Mouse (Mus musculus) neural tube, embryonic 12.5 days (tissue): ENCODE data around the gene Stk35. TPM values are rescaled to one million over a fixed set of nuclear protein-coding genes. Genes with fewer than 3 reads are reported as not detected.

Source experiments
- ATAC-seq: fragments of 200-750 bp; cut with Nextera tagmentation; 2 replicates; pipeline ENCODE4 v1.8.0; 2017; ENCODE audit warnings: low read depth, mild to moderate bottlenecking, moderate TSS enrichment, moderate library complexity; ENCODE audit not compliant: low FRiP score
- H3K27ac ChIP-seq: fragments of 300-500 bp; sonication (generic); 2 replicates; pipeline ENCODE4 v1.5.1; 2016
- H3K27me3 ChIP-seq: fragments of 300-500 bp; sonication (generic); replicated peaks from 2 replicates; pipeline ENCODE4 v1.6.1; 2016; ENCODE audit warnings: mild to moderate bottlenecking
- H3K36me3 ChIP-seq: fragments of 300-500 bp; sonication (generic); 2 replicates; pipeline ENCODE4 v1.6.1; 2016; ENCODE audit warnings: mild to moderate bottlenecking
- H3K4me1 ChIP-seq: fragments of 300-500 bp; sonication (generic); 2 replicates; pipeline ENCODE4 v1.6.1; 2016
- H3K4me2 ChIP-seq: fragments of 300-500 bp; sonication (generic); replicated peaks from 2 replicates; pipeline ENCODE4 v1.6.1; 2016; ENCODE audit warnings: mild to moderate bottlenecking
- H3K4me3 ChIP-seq: fragments of 300-500 bp; sonication (generic); 2 replicates; pipeline ENCODE4 v1.5.1; 2016
- H3K9ac ChIP-seq: fragments of 300-500 bp; sonication (generic); 2 replicates; pipeline ENCODE4 v1.6.1; 2016; ENCODE audit warnings: mild to moderate bottlenecking
- H3K9me3 ChIP-seq: fragments of 300-500 bp; sonication (generic); 2 replicates; pipeline ENCODE4 v1.6.1; 2016; ENCODE audit warnings: mild to moderate bottlenecking
- WGBS: fragments of 180-500 bp; shearing (Covaris S2); methylation state at CpG from one replicate; pipeline ENCODE4 v1.1.7; 2016; 5-methylcytosine and 5-hydroxymethylcytosine counted together
- polyA plus RNA-seq: library from polyadenylated mRNA; unstranded; fragments of >200 nt; fragmentation: Nextera tagmentation; extraction: Ambion mirVana; gene quantifications from 2 replicates; pipeline ENCODE4 v1.2.1, GENCODE M21; 2016

The Stk35 gene
- polyA plus RNA-seq, 1 experiment from 2014 or later: 15.2 TPM

DNA sequence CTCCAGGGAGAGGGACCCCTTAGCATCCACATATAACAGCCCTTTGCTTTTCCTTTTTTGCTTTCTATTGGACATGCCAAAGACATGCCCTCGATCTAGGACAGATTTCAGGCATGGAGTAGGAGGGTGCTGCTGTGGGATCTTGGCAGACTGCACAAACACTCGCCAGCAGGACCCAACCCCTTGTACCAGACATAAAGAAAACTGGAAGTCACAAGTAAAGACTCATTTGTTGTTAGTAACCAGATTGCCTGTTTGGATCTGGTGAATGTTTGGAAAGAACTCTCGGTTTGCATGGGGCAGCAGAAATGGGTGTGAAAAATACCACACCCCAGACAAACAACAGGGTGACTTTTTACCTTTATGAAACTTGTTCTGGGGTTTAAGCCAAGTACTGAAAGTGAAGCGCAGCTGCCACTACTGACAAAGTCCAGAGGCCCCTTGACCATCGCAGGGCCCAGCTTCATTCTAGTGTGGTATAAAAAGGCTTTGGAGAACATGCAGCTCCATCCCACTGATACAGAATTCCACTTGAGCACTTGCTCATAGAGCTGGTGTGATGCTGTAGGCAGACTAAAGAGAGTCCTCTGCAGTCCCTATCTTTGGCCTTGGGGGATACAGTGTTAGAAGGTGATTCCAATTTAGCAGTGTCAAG lies 17.4 kb downstream of the Stk35 start:
- H3K36me3 ChIP-seq: peaks cover 23% of the 10 kb centered on the region; the same call in 1 of the 2 replicates

DNA sequence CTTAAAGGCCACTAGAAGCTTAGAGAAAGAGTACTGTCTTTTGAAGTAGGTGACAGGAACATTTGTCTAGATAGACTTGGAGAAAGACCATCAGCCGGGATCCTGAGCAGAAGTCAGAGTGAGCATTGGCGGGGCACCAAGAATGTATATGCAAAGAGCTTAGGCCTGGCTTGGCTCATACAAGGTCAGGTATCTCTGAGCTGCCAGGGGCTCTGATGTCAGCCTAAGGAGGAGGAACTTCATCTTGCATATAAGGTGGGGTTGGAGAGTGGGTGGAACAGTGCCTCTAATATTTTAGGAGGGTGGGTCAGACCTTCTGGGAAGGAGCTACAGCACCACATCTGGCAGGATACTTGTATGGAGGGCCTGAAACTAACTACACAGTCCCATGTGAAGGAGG lies 18.6 kb downstream of the Stk35 start:
- Histone ChIP-seq H3K27ac (no peak overlapping the region), H3K4me1 (0 out of 2 replicates have a peak, but pooled peaks cover 3% of the 10 kb centered on the region), H3K27me3 (no peaks in the 10 kb centered on the region), H3K9ac (no peak overlapping the region), H3K36me3 (peaks cover 23% of the 10 kb centered on the region; the same call in 1 of the 2 replicates), H3K9me3 (no peaks in the 10 kb centered on the region), H3K4me2 (no peak overlapping the region), H3K4me3 (no peak overlapping the region)
- ATAC-seq: no peak
- 98% methylated on average over 2 of the region's 2 CpGs for WGBS

More for the DNA sequence above, 17.4 kb downstream of the Stk35 start:
- ATAC-seq: no peak
- 94% methylated on average over 5 of the region's 5 CpGs for WGBS
- no peak overlapping the region for H3K4me2 ChIP-seq
- 0 out of 2 replicates have a peak, but pooled peaks cover 3% of the 10 kb centered on the region for H3K4me1 ChIP-seq
- no peak overlapping the region for H3K9ac ChIP-seq
- H3K9me3 ChIP-seq: no peaks in the 10 kb centered on the region
- H3K27me3 ChIP-seq: no peaks in the 10 kb centered on the region
- H3K4me3 ChIP-seq: no peak overlapping the region
- H3K27ac ChIP-seq: no peak overlapping the region

DNA sequence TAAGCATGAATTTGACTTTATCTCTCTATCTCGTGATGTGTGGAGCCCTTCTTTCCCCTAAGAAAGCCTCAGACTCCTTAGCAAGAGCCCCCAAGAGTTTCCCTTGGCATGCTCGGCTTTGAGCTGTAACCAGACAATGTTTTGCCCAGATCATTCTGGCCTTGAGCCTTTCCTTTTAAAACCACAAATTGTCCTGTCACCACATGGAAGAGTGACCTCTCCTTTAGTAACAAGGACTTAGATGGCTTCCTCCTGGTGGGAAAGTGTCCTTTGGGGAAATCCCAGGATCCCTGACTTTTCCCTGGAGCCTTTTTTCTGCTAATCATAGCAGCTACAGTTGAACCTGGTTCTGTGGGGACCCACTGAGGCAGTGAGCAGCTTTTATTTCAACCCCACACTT lies 19.2 kb downstream of the Stk35 start:
- Histone ChIP-seq H3K9ac (no peak overlapping the region), H3K27me3 (no peaks in the 10 kb centered on the region), H3K9me3 (no peaks in the 10 kb centered on the region), H3K36me3 (peaks cover 23% of the 10 kb centered on the region; the same call in 1 of the 2 replicates), H3K27ac (no peak overlapping the region), H3K4me1 (0 out of 2 replicates have a peak, but pooled peaks cover 3% of the 10 kb centered on the region), H3K4me2 (no peak overlapping the region), H3K4me3 (no peak overlapping the region)
- ATAC-seq: no peak
- WGBS: 86% methylated on average over 2 of the region's 2 CpGs

DNA sequence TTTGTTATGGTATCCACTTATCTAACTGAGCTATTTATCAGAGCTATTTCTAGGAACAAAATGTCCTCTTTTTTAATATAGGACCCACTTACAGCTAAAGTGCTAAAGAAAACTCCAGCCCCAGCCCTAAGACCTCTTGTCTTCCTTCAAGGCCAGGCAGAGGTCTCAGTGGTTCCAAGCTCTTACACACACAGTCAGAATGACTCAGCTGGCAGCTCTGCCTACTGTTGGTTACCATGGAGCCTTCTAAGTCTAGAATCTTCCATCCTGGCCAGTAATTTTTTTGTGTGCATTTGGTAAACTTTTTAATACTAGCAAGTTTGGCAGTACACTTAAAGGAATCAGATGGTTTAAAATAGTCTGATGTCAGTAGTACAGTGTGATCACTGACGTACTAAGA lies 19.6 kb downstream of the Stk35 start:
- no peak overlapping the region for H3K4me3 ChIP-seq
- no peaks in the 10 kb centered on the region for H3K27me3 ChIP-seq
- H3K4me1 ChIP-seq: 0 out of 2 replicates have a peak, but pooled peaks cover 3% of the 10 kb centered on the region
- no peak overlapping the region for H3K9ac ChIP-seq
- H3K36me3 ChIP-seq: peaks cover 22% of the 10 kb centered on the region; the same call in 1 of the 2 replicates
- WGBS: 95% methylated on average over 1 of the region's 1 CpGs
- no peaks in the 10 kb centered on the region for H3K9me3 ChIP-seq
- no peak overlapping the region for H3K27ac ChIP-seq
- H3K4me2 ChIP-seq: no peak overlapping the region
- no peak for ATAC-seq

DNA sequence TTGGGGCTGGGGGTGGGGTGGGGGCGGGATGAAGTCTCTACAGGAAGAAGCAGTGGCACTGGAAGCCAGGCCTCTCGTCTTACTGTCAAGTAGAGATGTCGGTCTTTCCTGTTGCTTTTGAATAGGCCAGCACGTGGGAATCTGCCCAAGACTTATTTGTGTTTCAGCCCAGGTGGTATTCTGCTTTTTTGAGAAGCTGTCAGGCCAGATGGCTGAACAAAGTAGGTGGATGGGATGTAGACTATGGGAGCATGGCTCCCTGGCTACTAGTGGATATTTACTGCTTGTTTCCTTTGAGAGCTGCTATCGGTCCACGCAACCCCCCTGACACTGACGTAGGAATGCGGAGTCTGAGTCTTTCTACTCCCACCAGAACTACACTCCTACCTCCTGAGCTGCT lies 20.7 kb downstream of the Stk35 start:
- no peak for ATAC-seq
- H3K4me1 ChIP-seq: 0 out of 2 replicates have a peak, but pooled peaks cover 3% of the 10 kb centered on the region
- WGBS: 84% methylated on average over 8 of the region's 8 CpGs
- no peak overlapping the region for H3K9ac ChIP-seq
- no peaks in the 10 kb centered on the region for H3K9me3 ChIP-seq
- H3K36me3 ChIP-seq: peaks cover 16% of the 10 kb centered on the region; the same call in 1 of the 2 replicates
- H3K27ac ChIP-seq: no peak overlapping the region
- H3K4me2 ChIP-seq: no peak overlapping the region
- no peaks in the 10 kb centered on the region for H3K27me3 ChIP-seq
- H3K4me3 ChIP-seq: no peak overlapping the region

DNA sequence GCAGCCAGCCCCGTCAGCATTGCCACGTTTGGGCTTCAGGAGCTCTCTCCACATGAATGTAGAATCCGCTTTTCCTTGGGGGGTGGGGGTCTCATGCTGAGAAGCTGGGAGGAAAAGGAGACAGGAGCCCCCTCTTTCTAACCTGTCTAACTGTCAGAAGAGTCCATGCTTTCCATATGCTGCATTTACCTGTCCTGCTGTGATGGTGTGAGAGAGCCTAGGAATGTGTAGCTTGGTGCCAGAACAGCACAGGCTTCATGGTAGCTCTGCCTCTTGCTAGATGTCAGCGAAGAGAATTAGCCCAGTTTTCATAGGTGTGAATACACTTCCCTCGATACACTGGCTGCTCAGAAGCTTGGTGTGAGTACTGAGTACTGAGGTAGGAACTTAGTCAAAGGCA lies 21.3 kb downstream of the Stk35 start:
- Histone ChIP-seq H3K27ac (no peak overlapping the region), H3K4me3 (no peak overlapping the region), H3K9me3 (no peaks in the 10 kb centered on the region), H3K4me2 (no peak overlapping the region), H3K9ac (no peak overlapping the region), H3K27me3 (no peaks in the 10 kb centered on the region), H3K36me3 (peaks cover 12% of the 10 kb centered on the region; the same call in 1 of the 2 replicates), H3K4me1 (0 out of 2 replicates have a peak, but pooled peaks cover 3% of the 10 kb centered on the region)
- 90% methylated on average over 5 of the region's 5 CpGs for WGBS
- no peak for ATAC-seq

DNA sequence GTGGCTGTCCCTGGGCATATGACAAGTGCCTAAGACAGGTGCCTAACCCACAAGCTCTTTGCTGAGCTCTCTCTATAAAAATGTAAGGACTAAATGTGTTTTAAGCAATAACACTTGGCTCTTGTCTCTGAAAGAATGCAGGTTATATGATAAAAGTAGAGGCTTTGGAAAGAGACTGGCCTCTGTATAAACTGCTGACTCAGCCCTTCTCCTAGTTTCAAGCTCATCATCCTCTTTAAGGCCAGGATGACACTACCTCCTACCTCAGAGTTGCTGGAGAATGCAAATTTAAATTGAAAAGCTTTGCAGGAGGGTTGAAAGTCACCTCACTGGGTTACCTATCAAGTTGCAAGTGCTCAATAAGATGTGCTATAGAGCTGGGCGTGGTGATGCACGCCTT lies 23.0 kb downstream of the Stk35 start:
- Histone ChIP-seq H3K9ac (no peak overlapping the region), H3K9me3 (no peaks in the 10 kb centered on the region), H3K4me3 (no peak overlapping the region), H3K4me2 (no peak overlapping the region), H3K27ac (no peak overlapping the region), H3K36me3 (peaks cover 14% of the 10 kb centered on the region; the same call in 1 of the 2 replicates), H3K4me1 (0 out of 2 replicates have a peak, but pooled peaks cover 3% of the 10 kb centered on the region), H3K27me3 (no peaks in the 10 kb centered on the region)
- WGBS: 97% methylated on average over 2 of the region's 2 CpGs
- no peak for ATAC-seq

DNA sequence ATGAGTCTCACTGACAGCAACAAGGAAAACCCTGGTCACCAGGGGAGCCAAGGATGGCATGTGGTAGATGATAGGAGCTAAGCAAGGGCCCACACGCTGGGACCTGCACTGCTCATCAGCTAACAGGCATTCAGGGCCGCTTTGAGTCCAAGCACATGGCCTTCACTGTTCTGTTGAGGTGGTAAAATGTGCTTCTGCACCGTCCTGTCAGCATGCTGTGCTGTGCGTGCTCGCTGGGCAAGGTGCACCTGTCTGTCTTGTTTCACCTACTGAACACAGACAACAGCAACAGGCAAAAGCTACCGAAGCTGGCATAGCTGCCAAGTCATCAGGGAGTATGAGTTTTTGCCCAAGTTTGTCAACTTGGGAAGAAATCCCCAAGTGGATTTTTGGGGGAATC lies 23.9 kb downstream of the Stk35 start:
- Histone ChIP-seq H3K9ac (no peak overlapping the region), H3K9me3 (no peaks in the 10 kb centered on the region), H3K27ac (no peak overlapping the region), H3K4me3 (no peak overlapping the region), H3K4me2 (no peak overlapping the region), H3K36me3 (peaks cover 19% of the 10 kb centered on the region), H3K27me3 (no peaks in the 10 kb centered on the region), H3K4me1 (0 out of 2 replicates have a peak, but pooled peaks cover 3% of the 10 kb centered on the region)
- 91% methylated on average over 6 of the region's 6 CpGs for WGBS
- ATAC-seq: no peak

DNA sequence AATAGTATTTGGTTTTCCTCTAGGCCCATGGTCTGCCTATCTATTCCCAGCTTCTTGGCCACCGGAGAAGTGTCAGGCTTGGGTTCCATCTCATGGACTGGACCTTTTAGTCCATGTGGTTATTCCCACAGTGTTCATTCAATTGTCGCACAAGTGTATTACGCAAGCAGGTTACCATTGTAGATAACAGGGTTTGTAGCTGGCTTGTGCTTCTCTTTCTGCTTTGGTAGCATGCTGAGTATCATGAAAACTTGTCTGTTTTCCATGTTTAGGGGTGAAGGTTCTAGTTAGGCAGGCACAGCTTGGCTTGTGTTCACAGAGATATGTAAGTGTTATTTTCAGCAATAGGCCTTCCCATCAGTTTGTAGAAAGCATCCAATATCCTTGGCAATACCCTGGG lies 25.8 kb downstream of the Stk35 start:
- 97% methylated on average over 3 of the region's 3 CpGs for WGBS
- Histone ChIP-seq H3K27me3 (no peaks in the 10 kb centered on the region), H3K9me3 (no peaks in the 10 kb centered on the region), H3K9ac (no peak overlapping the region), H3K36me3 (peaks cover 38% of the 10 kb centered on the region), H3K27ac (no peak overlapping the region), H3K4me2 (no peak overlapping the region), H3K4me1 (no peaks in the 10 kb centered on the region), H3K4me3 (no peak overlapping the region)
- no peak for ATAC-seq

DNA sequence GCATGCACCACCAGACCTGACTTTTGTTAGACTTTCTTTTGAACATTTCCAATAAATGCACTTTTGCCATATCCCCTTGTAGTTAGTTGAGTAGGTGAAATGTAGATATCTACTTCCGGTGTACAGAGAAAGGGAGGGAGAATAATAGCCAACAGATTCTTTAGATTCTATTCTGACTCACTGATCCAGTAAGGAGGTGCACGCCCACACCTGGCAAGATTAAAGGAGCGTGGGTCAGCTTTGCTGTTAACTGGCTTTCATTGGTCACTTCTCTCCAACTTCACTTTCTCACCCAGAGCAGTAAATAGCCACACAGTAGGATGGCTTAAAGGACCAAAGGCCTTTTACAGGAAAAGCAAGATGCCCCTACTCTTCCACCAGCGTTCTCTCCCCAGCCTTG lies 32.7 kb downstream of the Stk35 start:
- H3K27me3 ChIP-seq: no peaks in the 10 kb centered on the region
- no peaks in the 10 kb centered on the region for H3K4me1 ChIP-seq
- ATAC-seq: no peak
- H3K4me2 ChIP-seq: no peak overlapping the region
- no peak overlapping the region for H3K27ac ChIP-seq
- no peaks in the 10 kb centered on the region for H3K9me3 ChIP-seq
- H3K36me3 ChIP-seq: peaks cover 31% of the 10 kb centered on the region
- no peak overlapping the region for H3K9ac ChIP-seq
- H3K4me3 ChIP-seq: no peak overlapping the region
- 83% methylated on average over 4 of the region's 4 CpGs for WGBS

DNA sequence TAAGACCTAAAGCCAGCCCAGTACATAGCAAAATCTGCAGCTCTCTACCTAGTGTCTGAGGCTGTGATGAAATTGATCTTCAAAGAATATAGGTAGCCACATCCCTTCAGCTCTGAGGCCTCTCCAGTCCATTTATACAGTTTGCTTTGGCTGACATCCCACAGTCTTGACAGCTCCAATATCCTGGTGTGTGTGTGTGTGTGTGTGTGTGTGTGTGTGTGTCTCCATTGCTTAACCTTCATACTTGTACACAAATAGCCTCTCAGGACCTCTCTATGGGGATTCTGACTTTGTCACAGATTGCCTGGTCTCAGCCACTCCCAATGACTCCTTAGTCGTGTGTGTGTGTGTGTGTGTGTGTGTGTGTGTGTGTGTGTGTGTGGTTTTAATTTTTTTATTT lies 33.9 kb downstream of the Stk35 start:
- Histone ChIP-seq H3K27ac (no peak overlapping the region), H3K4me1 (no peaks in the 10 kb centered on the region), H3K9ac (no peak overlapping the region), H3K4me2 (no peak overlapping the region), H3K4me3 (no peak overlapping the region), H3K27me3 (no peaks in the 10 kb centered on the region), H3K9me3 (no peaks in the 10 kb centered on the region), H3K36me3 (peaks cover 19% of the 10 kb centered on the region)
- WGBS: 82% methylated on average over 1 of the region's 1 CpGs
- ATAC-seq: no peak

DNA sequence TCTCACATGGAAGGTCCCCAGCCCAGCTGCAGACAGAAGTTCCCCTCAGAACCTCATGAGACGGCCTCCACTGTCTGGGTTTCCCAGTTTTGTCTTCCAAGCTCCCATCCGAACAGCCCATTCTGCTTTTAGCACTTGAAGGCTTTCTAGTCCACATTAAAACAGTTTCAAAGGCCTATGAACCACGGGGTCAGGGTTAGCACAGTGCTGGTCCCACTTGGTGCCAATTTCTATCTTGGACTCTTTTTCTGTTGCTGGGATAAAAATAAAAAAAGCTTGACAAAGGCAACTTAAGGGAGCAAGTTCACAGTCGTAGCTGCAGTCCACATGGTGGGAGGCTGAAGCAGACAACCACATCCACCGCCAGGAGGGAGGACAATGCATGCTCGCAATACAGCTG lies 34.6 kb downstream of the Stk35 start:
- no peaks in the 10 kb centered on the region for H3K4me1 ChIP-seq
- H3K4me2 ChIP-seq: no peak overlapping the region
- 88% methylated on average over 6 of the region's 6 CpGs for WGBS
- H3K27ac ChIP-seq: no peak overlapping the region
- no peak overlapping the region for H3K9ac ChIP-seq
- no peaks in the 10 kb centered on the region for H3K27me3 ChIP-seq
- H3K4me3 ChIP-seq: no peak overlapping the region
- no peak for ATAC-seq
- peaks cover 12% of the 10 kb centered on the region for H3K36me3 ChIP-seq
- no peaks in the 10 kb centered on the region for H3K9me3 ChIP-seq

DNA sequence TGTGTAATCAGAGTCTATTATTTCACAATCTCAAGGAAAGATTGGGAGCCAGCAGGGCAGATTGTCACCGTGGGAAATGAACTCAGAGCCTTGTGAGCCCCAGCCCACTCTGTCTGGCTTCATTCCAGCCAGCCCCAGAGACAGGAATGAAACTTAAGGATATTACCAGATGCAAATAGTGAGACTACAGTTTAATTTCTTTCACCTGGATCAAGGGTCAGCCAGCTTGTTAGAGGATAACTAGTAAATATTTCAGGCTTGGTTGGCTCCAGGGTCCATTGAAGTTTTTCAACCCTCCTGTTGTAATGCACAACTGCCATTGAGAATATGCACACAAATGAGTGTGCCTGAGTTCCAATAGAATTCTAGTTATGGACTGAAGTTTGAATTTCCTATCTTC lies 36.6 kb downstream of the Stk35 start:
- H3K36me3 ChIP-seq: no peaks in the 10 kb centered on the region
- no peaks in the 10 kb centered on the region for H3K9me3 ChIP-seq
- 83% methylated on average over 1 of the region's 1 CpGs for WGBS
- no peak overlapping the region for H3K9ac ChIP-seq
- no peak overlapping the region for H3K4me2 ChIP-seq
- no peak overlapping the region for H3K4me3 ChIP-seq
- H3K4me1 ChIP-seq: no peaks in the 10 kb centered on the region
- no peak for ATAC-seq
- H3K27me3 ChIP-seq: no peaks in the 10 kb centered on the region
- no peak overlapping the region for H3K27ac ChIP-seq
